In genomic region chr8:110678989-110679388, GRCm38 (mm10) we compare ENCODE assay signal across 23 mouse cellular contexts. TPM values are rescaled to one million over a fixed set of nuclear protein-coding genes. Genes with fewer than 3 reads are reported as not detected.
DNase-seq lines count a peak whose midpoint lies in the region; ATAC-seq and TF ChIP-seq lines count a peak whose summit lies in the region.
"Had no signal": no experiment of that assay in that cellular context is flagged by ENCODE, and none has a peak within 500 bp of the region (broad histone marks: within the 10 kb centered on the region; RNA-seq: fewer than 3 reads in every experiment).

No protein-coding gene starts in this region.

- peak; percentile 82 for ATAC-seq in frontal cortex, adult (ENCODE audit: low TSS enrichment)
- 0 out of 2 replicates have a peak, but pooled peaks have one; percentile 23 for ATAC-seq in liver, postnatal 0 days
- ATAC-seq: CD4-positive, CD25-positive, alpha-beta regulatory T cell, adult 4 months; forebrain, embryonic 16.5 days; intestine, postnatal 0 days had no signal

- H3K27ac ChIP-seq in liver, postnatal 0 days (ENCODE audit: low read depth), result no peak overlapping the region
- H3K27ac ChIP-seq: forebrain, embryonic 10.5 days; hindbrain, embryonic 12.5 days; layer of hippocampus, adult 2 months; limb, embryonic 15.5 days; liver, embryonic 15.5 days; midbrain, embryonic 10.5 days had no signal

- no peaks in the 10 kb centered on the region for H3K9me3 ChIP-seq in liver, postnatal 0 days (ENCODE audit: low read length)
- H3K9me3 ChIP-seq: forebrain, embryonic 10.5 days; hindbrain, embryonic 12.5 days; limb, embryonic 15.5 days; liver, embryonic 15.5 days; midbrain, embryonic 10.5 days had no signal

- peaks cover 18% of the 10 kb centered on the region for H3K36me3 ChIP-seq in liver, postnatal 0 days (replicated peaks; ENCODE audit: insufficient read depth, low read length)

- no peak overlapping the region for H3K4me2 ChIP-seq in liver, postnatal 0 days (ENCODE audit: low read depth, low read length)
- H3K4me2 ChIP-seq: hindbrain, embryonic 12.5 days; limb, embryonic 15.5 days; liver, embryonic 15.5 days had no signal

- no peak for TF ChIP-seq EP300 in liver, postnatal 0 days (IDR thresholded peaks at IDR 0.05; ENCODE audit: low read depth)

- 68% methylated on average over 3 of the region's 3 CpGs for WGBS in liver, postnatal 0 days (ENCODE audit: insufficient replicate concordance)

- no peak for DNase-seq in frontal cortex, postnatal 25 days (ENCODE audit: low spot score in 2 of 2)
- DNase-seq in liver, postnatal 0 days, result no peak
- DNase-seq in liver, result no peak
- DNase-seq in right cerebral cortex, adult 18-20 months, result peak; percentile 54
- no peak for DNase-seq in right cerebral cortex, postnatal 10 days (ENCODE audit: low spot score in 2 of 2)
- no peak for DNase-seq in embryo, embryonic 10.5 days (ENCODE audit: low spot score)
- DNase-seq: adrenal gland, postnatal 25 days; cerebellum, adult 11-12 months; cerebellum, postnatal 25 days; embryo, embryonic 11 days; kidney, postnatal 14 days; layer of hippocampus, postnatal 36 days; thymus, postnatal 14 days had no signal

- TF ChIP-seq CTCF in liver, postnatal 0 days (IDR thresholded peaks at IDR 0.05; ENCODE audit: low read depth), result no peak

- no peak overlapping the region for H3K4me3 ChIP-seq in liver, postnatal 0 days (ENCODE audit: low read depth, low read length)
- H3K4me3 ChIP-seq: forebrain, embryonic 10.5 days; hindbrain, embryonic 12.5 days; layer of hippocampus, adult 2 months; limb, embryonic 15.5 days; liver, embryonic 15.5 days; midbrain, embryonic 10.5 days had no signal

- no peaks in the 10 kb centered on the region for H3K27me3 ChIP-seq in liver, postnatal 0 days (ENCODE audit: insufficient read depth, low read length)
- H3K27me3 ChIP-seq: hindbrain, embryonic 12.5 days; limb, embryonic 15.5 days; liver, embryonic 15.5 days had no signal

- H3K9ac ChIP-seq in liver, postnatal 0 days (replicated peaks), result no peak overlapping the region
- H3K9ac ChIP-seq: hindbrain, embryonic 12.5 days; limb, embryonic 15.5 days; liver, embryonic 15.5 days had no signal

- H3K4me1 ChIP-seq in liver, postnatal 0 days (ENCODE audit: insufficient read depth), result no peaks in the 10 kb centered on the region
- H3K4me1 ChIP-seq: hindbrain, embryonic 12.5 days; liver, embryonic 15.5 days had no signal

RNA-seq across cellular contexts. Expression of gene Mtss1l, which starts 42.3 kb away (rescaled TPM):
- 0.95 and 1.2 TPM in 2 replicates for polyA plus RNA-seq in liver, postnatal 0 days (2015; fragmentation: Nextera tagmentation; extraction: Ambion mirVana)
- polyA plus RNA-seq: CD4-positive, CD25-positive, alpha-beta regulatory T cell, adult 4 months had no signal
